Mouse (Mus musculus) ovary, postnatal 14 days (tissue): Measurements from ENCODE around the gene Cacnb2.
"Not testable (repeated sequence)": the region's sequence is repeated elsewhere in the genome, so short reads cannot be mapped to it uniquely, and the experiment has no call there.

Experiments used
- DNase-seq: peaks from one replicate; pipeline ENCODE4 v3.0.0; 2022; ENCODE audit warnings: low spot score

Gene Cacnb2

GRCm38 (mm10) chr2:14657205-14657844 is 54.4 kb downstream of the Cacnb2 start:
- no peak for DNase-seq

GRCm38 (mm10) chr2:14665213-14665612 is 62.3 kb downstream of the Cacnb2 start:
- DNase-seq, result no peak

GRCm38 (mm10) chr2:14672117-14672516 is 69.2 kb downstream of the Cacnb2 start:
- DNase-seq, result no peak

- DNase-seq, result peak; percentile 15
Measured at GRCm38 (mm10) chr2:14676885-14677516, 74.1 kb downstream of the Cacnb2 start.

- no peak for DNase-seq
Measured at GRCm38 (mm10) chr2:14684231-14684630, 81.3 kb downstream of the Cacnb2 start.

- DNase-seq, result peak; percentile 40
Measured at GRCm38 (mm10) chr2:14702973-14703645, 100.2 kb downstream of the Cacnb2 start.

GRCm38 (mm10) chr2:14703676-14704075 is 100.8 kb downstream of the Cacnb2 start:
- DNase-seq, result no peak

GRCm38 (mm10) chr2:14710247-14710646 is 107.4 kb downstream of the Cacnb2 start:
- no peak for DNase-seq

- no peak for DNase-seq
Measured at GRCm38 (mm10) chr2:14711751-14712150, 108.9 kb downstream of the Cacnb2 start.

GRCm38 (mm10) chr2:14713049-14713448 is 110.2 kb downstream of the Cacnb2 start:
- DNase-seq, result no peak

GRCm38 (mm10) chr2:14716666-14717065 is 113.8 kb downstream of the Cacnb2 start:
- DNase-seq, result no peak

GRCm38 (mm10) chr2:14719119-14719718 is 116.3 kb downstream of the Cacnb2 start:
- DNase-seq, result no peak

- no peak for DNase-seq
Measured at GRCm38 (mm10) chr2:14725437-14725836, 122.5 kb downstream of the Cacnb2 start.

- DNase-seq, result not testable (repeated sequence)
Measured at GRCm38 (mm10) chr2:14726601-14727000, 123.7 kb downstream of the Cacnb2 start.

- DNase-seq, result no peak
Measured at GRCm38 (mm10) chr2:14738927-14739326, 136.0 kb downstream of the Cacnb2 start.

GRCm38 (mm10) chr2:14739510-14739909 is 136.6 kb downstream of the Cacnb2 start:
- no peak for DNase-seq

- DNase-seq, result no peak
Measured at GRCm38 (mm10) chr2:14740359-14740758, 137.5 kb downstream of the Cacnb2 start.

GRCm38 (mm10) chr2:14744761-14745160 is 141.9 kb downstream of the Cacnb2 start:
- no peak for DNase-seq

GRCm38 (mm10) chr2:14762846-14763245 is 160.0 kb downstream of the Cacnb2 start:
- DNase-seq, result no peak

GRCm38 (mm10) chr2:14763931-14764330 is 161.0 kb downstream of the Cacnb2 start:
- DNase-seq, result no peak

GRCm38 (mm10) chr2:14769448-14769847 is 166.6 kb downstream of the Cacnb2 start:
- no peak for DNase-seq

- no peak for DNase-seq
Measured at GRCm38 (mm10) chr2:14770635-14771034, 167.7 kb downstream of the Cacnb2 start.

GRCm38 (mm10) chr2:14774375-14774774 is 171.5 kb downstream of the Cacnb2 start:
- DNase-seq, result no peak
